Mouse (Mus musculus) CH12.LX (cell line): Measurements from ENCODE around the gene Zkscan14.

Source experiments
- CTCF ChIP-seq, 2 experiments: IDR thresholded peaks in 1 of 2; conservative IDR thresholded peaks in 1 of 2; 2 replicates each; pipeline ENCODE4 v1.5.1; 2011 to 2012; ENCODE audit warnings: low read depth in 2 of 2, low read length in 2 of 2, improper control_type of control experiment in 1 of 2, inconsistent platforms in 1 of 2, mild to moderate bottlenecking in 1 of 2, moderate library complexity in 1 of 2
- EP300 ChIP-seq: IDR thresholded peaks from 2 replicates; pipeline ENCODE4 v1.6.1; 2011; ENCODE audit warnings: low read length, improper control_type of control experiment
- GABPA ChIP-seq: IDR thresholded peaks from 2 replicates; pipeline ENCODE4 v1.6.1; 2012; ENCODE audit warnings: low read depth, low read length, improper control_type of control experiment, inconsistent platforms; ENCODE audit not compliant: insufficient replicate concordance
- MAX ChIP-seq: IDR thresholded peaks from 2 replicates; pipeline ENCODE4 v1.6.1; 2011; ENCODE audit warnings: low read length, improper control_type of control experiment
- POLR2A ChIP-seq: IDR thresholded peaks from 2 replicates; pipeline ENCODE4 v1.6.1; 2011; ENCODE audit warnings: low read depth, mild to moderate bottlenecking, improper control_type of control experiment, low read length
- RAD21 ChIP-seq: IDR thresholded peaks from 2 replicates; pipeline ENCODE4 v1.6.1; 2011; ENCODE audit warnings: low read depth, mild to moderate bottlenecking, low read length, improper control_type of control experiment, moderate library complexity
- SIN3A ChIP-seq: IDR thresholded peaks from 2 replicates; pipeline ENCODE4 v1.6.1; 2012; ENCODE audit warnings: low read length, improper control_type of control experiment, inconsistent platforms
- TCF12 ChIP-seq: IDR thresholded peaks from 2 replicates; pipeline ENCODE4 v1.6.1; 2014; ENCODE audit warnings: low read depth, mild to moderate bottlenecking, inconsistent platforms, low read length, improper control_type of control experiment
- USF2 ChIP-seq: conservative IDR thresholded peaks from 2 replicates; pipeline ENCODE4 v1.6.1; 2011; ENCODE audit warnings: low read depth, low read length, improper control_type of control experiment

GRCm38 (mm10) chr5:145218671-145219070 is 17.0 kb upstream of the Zkscan14 start:
- TF ChIP-seq TCF12: no peak
- TF ChIP-seq SIN3A: no peak
- TF ChIP-seq CTCF (conservative IDR thresholded peaks at IDR 0.05 in 1 of 2, IDR thresholded peaks at IDR 0.05 in 1 of 2; ENCODE audit: low read depth in 2 of 2, low read length in 2 of 2): no peak
- TF ChIP-seq RAD21: no peak
- TF ChIP-seq POLR2A: no peak
- TF ChIP-seq MAX: no peak
- no peak for TF ChIP-seq USF2
- no peak for TF ChIP-seq EP300
- no peak for TF ChIP-seq GABPA
